Mouse (Mus musculus) spleen, postnatal 4 days (tissue): ENCODE results near the gene St3gal4.
A peak's percentile ranks its signal among the peaks of the same experiment; 100 is the strongest.

Source experiments
- DNase-seq, 2 experiments: peaks; one replicate each; pipeline ENCODE4 v3.0.0; 2022; ENCODE audit warnings: low spot score in 2 of 2

St3gal4 gene

DNA sequence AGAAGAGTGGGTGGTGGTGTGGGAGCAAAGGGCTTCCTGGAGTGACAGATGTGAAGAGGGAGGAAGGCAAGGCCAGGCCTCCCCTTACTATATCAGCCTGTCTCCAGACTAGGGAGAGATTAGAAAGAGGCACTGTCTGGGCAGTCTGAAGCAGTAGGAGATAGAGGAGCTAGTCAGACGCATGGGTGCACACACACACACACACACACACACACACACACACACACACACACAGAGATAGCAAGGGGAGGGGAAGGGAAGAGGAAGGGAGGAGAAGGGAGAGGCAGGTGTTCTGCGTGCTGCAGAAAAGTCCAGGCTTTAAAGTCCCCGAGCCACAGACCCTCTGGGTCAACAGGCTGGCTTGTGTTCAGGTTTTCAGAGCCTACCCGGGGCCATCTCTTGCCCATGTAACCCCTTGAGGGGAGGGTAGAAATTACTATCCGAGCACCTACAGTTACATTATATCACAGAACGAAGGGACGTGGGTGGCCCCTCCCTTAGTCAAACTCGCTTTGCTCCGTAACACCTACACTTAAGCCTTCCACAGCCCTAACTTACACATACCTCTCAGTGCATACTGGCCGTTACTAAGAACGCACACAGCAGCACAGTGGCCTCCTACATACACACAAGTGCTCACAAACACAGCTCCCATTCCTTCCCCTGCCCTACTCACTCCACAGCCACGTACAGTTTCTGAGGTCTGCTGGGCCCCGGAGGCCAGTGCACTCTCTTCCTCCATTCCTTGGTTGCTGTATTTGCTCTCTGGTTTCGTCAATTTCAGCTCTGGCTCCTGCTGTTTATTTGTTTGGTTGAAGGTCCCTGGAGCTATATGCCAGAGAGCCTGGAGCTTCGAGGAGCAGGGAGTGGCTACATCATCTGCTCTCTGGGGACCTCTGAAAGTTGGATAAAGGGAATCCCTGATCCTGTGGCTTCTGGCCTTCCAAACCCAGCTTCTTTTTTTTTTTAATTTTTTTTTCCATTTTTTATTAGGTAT lies 12.9 kb downstream of the St3gal4 start:
- no peak for DNase-seq

DNA sequence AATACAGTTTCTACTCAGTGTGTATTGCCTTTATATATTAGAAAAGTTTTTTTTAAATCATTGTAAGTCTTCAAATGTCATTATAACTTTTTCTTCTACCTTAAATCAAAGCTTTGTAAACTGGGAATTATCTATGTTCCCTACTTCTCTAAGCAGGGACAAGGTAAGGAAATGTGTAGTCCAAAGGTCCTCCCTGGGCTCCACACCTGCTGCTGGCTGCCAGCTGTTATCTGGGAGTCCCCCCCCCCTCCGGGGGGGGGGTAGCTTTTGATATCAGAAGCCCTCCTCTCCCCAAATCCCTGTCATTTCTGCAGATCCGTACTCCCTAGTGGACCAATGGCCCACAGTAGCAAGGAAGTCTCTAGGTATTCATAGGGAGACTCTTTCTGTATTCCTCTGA lies 13.6 kb downstream of the St3gal4 start:
- DNase-seq, result no peak

DNA sequence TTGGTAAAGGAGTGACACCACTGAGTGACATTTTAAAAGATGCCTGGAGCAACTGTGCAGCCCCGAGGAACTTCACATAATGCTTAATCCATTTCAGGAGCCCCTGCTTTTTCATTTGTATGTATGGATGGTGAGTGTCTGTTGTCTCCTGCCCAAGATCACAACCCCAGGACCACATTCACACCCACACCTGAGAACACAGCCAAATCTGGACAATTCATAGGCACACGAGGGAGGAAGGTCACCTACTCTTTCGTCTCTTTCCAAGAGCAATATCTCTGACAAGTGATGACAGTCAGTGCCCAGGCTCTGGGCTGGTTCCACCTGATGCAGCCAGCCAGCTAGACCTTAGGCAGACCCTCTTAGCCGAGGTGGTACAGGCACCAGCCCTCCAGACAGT lies 14.4 kb downstream of the St3gal4 start:
- DNase-seq, result peak in 1 of 2 experiments; percentile 56

DNA sequence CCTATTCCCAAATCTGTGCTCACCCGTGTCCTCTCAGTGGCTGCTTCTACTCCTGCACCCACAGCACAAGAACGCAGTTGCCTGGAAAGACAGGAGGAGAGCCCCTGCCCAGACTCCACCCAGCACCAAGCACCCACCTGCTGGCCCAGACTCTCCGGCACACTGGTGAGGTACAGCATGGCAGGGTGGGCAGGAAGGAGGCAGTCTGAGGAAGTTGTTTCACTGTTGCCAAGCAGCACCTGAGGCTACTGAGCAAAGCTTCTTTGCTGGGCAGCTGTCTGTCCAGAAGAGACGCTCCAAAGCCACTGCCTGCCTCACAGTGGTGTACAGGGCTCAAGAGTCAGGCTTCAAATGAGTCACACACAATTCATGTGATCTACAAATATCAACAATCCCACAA lies 20.3 kb downstream of the St3gal4 start:
- DNase-seq, result peak in 1 of 2 experiments; percentile 59

DNA sequence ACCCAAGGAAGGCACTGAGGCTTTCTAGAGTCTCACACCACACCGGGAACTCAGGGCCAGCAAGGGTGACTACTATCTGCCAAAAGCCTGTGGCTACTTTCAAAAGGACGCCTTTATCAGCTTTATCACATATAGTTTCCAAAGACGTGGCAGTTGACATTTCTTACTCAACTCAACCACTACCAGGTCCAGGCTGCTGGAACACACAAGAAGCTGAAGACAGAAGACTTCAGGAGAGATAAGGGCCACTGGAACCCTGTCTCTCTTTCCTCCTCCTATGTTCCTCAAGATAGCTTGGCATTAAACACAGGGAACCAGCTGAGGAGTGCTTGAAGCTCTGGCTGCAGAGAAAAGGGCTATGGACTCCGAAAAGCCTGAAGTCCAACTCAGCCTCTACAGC lies 21.2 kb downstream of the St3gal4 start:
- peak in 1 of 2 experiments; percentile 50 for DNase-seq

DNA sequence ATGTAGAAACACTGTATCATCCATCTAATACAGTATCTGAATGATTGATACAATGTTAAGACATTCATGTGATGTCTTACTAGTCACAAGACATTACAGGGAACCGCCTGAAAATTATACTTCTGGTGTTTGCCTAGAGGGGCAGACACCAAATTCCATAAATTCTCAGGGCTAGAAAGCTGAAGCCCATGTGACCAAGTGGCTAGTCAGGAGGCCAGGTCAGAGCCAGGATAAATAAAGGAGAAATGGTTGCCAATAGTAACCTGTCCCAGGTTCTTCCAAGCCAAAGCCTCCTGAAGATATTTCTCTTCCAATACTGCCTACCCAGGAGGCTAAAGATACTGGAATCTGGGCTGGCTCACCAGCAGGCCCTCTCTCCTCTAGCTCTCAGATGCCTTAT lies 23.3 kb downstream of the St3gal4 start:
- no peak for DNase-seq

DNA sequence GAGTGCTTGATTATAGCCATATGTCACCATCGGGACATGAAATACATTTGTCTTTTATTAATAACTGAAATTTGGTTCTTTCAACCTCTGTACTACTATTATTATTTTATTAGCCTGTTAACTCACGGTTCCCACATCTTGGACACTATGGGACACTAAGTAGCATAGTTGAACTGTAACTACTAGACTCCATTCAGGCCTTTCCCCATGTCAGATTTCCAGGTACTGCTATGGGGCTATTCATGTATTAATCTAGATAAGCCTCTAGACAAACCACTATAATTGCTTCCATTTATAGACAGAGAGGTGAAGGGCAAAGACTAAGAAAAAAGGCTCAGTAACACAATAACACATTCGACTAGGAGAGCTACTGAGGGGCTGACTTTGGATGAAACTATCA lies 25.7 kb downstream of the St3gal4 start:
- no peak for DNase-seq

DNA sequence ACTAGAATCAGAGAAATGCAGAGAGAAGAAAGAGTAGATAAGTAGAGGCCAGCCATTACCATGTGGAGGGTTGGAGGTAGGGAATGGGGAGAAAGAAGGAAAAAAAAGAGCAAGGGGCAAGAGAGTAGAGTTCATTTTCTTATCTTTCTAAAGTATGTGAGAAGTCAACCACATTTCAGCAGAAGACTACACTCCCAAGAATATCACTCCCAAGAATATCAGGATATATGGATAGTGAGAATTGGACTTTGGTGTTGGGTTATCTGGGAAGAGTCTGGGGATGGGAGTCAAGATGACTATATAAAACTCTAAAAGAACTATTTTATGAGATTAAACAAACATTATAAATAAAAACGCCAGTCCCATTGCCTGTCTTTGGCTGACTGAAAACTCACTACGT lies 26.2 kb downstream of the St3gal4 start:
- DNase-seq, result no peak

DNA sequence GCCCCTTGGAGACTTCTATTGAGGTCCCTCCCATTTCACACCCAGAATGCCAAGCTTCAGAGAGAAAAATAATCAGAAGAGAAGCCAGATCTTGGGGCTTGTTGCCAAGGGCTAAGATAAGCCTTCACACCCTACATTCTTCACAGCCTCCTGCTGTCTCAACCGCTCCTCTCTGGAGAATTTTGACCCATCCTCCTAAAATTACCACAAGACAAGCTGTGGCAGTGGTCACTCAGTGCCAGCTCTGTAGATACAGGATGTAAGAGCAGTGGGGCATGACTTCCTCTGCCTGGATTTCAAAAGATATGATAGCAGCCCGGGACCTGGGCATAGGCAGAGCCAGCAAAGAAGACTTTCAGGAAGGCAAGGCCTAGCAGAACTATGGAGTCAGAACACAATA lies 57.6 kb downstream of the St3gal4 start:
- DNase-seq, result peak; percentile 10 to 50

DNA sequence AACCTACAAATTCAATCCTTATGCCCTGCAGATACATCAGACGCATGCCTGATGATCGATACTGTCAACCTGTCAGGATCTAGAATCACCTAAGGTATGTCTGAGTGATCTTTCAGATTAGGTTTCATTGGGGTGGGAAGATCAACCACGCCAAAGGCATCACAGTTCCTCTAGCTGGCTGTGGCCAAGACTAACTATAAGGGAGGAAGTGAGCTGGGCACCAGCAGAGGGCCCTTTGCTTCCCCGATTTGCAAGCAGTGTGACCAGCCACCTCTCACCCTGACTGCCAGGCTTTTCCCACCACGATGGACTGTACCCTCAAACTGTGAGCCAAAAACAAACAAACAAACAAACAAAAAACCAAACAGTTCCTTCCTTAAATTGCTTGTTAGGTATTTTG lies 59.2 kb downstream of the St3gal4 start:
- DNase-seq, result peak; percentile 17 to 60

DNA sequence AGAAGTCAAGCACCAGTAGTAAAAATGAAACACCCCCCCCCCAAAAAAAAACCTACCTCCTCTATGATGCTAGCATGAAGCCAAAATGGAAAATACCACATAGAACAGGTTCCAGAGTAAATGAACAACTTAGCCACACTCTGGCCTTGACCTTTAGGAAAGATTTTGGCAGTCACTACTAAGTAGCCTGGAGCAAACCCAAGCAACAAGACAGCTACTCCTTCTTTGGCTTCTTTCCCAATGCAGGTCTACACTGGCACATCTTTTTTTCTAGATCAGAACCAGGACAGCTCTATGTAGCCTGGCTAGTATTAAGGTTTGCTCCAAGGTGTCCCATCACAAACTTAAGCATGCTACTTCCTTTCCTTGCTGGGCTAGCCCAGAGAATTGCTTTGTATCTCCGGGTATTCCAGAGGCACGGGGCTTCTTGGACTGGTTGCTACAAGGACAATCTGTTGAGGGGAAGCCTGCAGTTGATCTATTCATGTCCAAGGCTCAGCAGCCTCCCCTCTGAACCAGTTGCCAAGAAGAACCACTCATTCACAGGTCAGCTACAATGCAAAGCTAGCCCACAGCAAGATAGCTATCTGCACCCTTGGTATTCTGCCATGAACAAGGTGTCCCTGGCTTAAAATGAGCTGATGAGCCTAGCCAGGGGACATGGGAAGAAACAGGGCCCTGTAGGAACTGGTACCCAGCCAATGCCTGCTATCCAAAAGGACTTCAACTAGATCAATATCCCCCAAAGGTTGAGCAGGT lies 60.3 kb downstream of the St3gal4 start:
- DNase-seq, result peak; percentile 7 to 47

DNA sequence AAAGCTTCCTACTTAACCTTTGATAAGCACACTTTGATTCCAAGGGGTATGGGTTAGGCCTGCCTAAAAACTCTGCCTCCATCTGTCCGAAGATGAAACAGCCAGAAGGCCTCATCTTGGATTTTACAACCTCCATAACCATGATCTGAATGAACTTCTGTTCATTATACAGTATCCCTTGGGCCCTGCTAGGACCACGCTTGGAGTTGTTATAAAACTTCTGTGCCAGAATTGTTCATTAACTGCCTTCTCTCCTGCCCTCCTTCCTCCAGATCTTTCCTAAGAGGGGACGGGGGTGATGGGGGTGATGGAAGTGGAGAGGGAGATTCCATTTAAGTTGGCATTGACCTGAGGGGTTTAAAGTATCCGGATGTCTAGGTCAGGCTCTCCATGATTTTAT lies 60.9 kb downstream of the St3gal4 start:
- peak in 1 of 2 experiments; percentile 38 for DNase-seq

DNA sequence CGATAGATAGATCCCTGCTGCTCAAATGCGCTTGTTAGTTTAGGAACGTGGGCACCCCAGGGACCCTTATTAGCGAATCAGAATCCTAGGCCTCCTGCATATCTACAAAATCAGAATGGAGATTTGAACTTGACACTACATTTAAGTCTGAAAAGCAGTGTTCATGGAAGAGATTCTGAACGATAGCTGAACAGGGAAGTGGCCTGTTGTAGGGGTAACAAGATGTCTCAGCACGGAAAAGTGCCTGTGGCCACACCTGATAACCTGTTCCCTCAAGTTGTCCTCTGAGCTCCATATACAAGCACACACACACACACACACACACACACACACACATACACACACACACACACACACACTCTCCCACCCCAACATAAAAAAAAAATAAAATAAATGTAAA lies 61.4 kb downstream of the St3gal4 start:
- DNase-seq, result peak in 1 of 2 experiments; percentile 32

DNA sequence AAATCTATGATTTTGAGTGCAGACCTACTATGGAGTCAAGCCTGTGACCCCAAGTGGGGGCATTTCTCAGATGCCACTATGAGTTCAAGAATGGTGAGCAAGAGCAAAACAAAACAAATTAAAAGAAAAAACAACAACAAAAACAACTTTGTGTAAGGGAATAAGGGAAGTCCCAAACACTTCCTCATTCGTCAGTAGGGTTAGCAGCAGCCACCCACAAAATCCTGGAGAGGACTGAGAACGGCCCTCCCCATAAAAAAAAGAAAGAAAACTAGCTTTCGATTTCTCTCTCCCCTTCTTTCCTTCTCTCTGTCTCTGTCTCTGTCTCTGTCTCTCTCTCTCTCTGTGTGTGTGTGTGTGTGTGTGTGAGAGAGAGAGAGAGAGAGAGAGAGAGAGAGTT lies 62.5 kb downstream of the St3gal4 start:
- DNase-seq, result peak in 1 of 2 experiments; percentile 8

DNA sequence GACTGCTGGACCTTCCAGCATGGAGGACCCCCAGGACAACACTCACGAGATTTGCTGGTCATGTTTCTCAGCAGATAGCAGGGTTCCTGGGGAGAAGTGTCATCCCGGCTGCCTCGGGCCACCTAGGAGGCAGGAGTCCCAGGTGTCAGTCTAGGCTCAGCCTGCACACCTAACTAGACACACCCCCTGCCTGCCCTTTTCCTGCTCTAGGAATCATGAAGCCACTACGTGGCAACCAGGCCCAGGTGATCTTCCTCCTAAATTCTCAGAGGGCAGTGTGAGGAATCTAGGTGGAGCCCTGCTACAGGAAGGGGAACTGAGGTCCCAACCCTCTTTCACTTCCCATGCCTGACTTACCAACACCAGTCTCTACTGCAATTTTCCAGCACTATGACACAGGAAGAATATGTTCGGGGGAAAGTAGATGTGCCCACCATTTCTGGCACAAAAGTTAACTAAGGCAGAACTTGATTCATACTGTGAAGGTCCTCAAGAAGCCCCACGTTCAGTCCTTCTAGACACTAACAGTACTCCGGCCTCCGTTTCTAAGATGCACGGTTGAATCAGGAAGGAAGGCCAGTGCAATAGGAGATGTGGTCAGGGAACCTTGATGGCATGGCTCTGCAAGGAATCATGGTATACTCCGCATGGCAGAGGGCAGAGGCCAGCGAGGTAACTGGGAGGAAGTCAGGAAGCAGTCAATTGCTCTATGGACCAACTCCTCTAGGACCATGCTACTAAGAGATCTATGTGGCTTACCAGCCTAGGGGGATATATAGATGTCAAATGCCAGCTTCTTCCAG lies 63.3 kb downstream of the St3gal4 start:
- peak; percentile 12 to 59 for DNase-seq

DNA sequence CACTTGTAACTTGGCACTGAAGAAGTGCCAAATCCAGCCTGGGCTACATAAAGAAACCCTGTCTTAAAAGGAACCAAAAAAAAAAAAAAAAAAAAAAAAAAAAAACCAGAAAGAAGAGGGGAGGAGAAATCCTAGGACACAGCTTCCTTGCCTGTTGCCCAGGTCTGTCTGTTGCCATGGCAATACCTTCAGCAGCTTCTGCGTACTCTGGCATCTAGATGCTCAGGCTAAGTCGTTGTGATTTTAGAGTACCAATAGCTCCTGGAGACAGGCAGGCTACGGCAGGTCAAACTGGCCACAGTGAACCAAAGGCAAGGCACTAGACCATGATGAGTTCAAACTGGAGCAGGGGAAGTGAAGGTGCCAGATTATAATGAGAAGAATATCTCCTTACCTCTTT lies 65.4 kb downstream of the St3gal4 start:
- DNase-seq, result peak; percentile 4 to 45

DNA sequence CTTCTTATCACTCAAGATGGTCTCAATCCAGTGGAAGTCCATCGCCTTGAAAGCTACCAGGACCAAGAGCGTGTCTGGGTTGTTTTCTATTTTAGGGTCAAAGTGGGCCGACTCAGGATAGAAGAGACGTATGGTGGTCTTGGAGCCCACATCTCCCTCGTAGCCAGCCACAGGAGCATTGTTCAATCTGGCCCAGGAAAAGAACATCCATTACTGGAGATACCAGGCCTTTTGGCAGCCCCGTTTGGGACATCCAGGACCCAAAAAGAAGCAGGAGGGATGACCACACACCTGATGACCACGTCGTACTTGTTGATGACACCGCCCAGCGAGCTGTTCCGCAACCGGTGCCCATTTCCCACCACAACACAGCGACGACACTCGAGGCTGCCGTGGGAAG lies 66.0 kb downstream of the St3gal4 start:
- DNase-seq, result peak; percentile 9 to 56

DNA sequence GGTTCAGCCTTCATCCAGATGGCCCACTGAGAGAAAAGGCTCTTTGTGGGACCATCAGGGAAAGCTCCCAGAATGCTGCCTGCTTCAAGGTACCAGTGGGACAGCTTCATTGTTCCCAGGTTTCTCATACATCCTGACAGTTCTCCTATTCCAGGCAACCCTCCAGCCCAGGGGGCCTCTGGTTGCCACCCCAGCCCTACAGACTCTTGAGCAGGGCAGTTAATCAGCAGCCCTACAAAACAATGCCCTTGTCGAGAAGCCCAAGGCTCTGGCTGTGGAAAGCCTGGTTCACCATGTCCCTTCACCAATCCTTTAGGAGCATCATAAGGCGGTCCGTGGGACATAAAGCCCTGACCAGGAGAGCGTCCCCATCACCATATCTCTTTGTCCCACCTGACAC lies 66.4 kb downstream of the St3gal4 start:
- peak; percentile 9 to 56 for DNase-seq

DNA sequence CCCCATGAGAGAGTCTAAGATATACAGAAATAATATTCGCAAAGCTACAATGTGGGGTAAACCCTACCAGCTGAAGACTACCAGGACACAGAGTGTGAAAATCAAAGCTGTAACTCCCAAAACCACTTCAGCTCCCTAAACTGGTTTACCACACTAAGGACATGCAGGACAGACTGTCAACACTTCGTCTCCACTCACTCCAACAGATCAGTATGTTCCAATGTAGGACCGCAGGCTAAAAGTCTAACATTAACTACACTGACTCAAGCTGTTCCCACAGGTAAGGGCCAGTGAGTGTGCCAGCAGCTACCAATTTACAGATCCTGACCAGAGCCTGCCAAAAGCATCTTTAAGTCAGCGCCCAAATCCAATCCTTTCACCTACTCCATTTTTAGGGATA lies 67.4 kb downstream of the St3gal4 start:
- DNase-seq, result peak in 1 of 2 experiments; percentile 4

DNA sequence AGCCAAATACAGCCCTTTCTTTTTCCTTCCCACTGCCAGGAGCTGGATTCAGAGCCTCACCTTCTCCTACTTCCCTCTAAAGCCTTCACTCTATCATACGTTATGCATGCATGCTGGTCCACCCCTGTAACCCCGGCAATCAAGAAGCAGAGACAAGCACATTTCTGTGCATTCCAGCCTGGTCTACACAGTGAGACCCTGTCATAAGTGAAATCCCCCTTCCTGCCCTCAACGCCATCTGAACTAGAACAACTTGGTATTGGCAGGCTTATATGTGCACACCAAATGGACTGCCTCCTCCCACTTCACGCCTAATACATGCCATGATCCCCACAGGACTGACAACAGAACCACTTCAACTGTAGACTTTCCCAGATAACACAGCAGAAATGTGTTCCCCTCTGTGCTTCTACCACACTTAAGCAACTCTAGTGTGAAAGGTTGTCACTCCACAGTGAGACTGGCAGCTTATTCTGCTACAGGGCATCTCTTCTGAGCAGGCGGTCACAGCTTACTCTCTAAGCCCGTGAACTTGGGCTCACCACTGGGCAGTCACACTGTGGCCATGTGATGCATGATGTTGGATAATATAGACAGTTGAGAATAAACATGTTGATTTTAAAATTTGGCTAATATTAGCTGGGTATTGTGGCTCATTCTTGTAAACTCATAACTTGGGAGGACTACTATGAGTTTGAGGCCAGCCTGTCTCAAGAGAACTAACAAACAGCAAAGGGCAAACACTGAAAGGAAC lies 68.2 kb downstream of the St3gal4 start:
- peak; percentile 3 to 35 for DNase-seq

DNA sequence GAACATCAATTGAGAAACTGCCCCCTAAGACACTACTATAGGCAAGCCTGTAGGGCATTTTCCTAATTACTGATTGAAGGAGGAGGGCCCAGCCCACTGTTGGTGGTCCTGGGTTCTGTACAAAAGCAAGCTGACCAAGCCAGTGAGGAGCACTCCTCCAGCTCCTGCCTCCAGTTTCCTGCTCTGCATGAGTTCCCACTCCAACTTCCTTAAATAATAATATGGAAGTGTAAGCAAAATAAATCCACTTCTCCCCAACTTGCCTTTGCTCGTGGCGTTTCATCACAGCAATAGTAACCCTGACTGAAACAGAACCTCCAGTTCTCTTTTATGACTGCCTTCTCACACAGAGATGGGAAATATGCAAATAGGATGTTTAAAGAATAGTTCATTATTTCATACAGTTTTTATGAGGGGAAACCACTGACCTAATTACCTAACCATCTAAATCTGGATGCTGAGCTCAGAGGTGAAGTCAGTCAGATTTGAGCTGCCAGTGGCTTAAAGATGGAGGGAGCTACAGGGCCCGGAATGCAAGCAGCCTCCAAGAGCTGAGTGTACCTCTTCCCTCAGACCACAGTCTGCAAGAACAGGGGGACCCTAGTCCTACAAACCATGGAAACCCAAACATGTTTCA lies 69.1 kb downstream of the St3gal4 start:
- peak in 1 of 2 experiments; percentile 41 for DNase-seq
